Mouse (Mus musculus): ENCODE results near the gene Glt8d1. TPM values are rescaled to one million over a fixed set of nuclear protein-coding genes. Genes with fewer than 3 reads are reported as not detected.

The Glt8d1 gene
- polyA plus RNA-seq (2014; fragmentation: Nextera tagmentation; extraction: Ambion mirVana) = 64.9 and 67.5 TPM in 2 replicates

- WGBS = under 1% methylated on average over 79 of the region's 84 CpGs
- Histone ChIP-seq H3K4me1 (ENCODE audit: control insufficient read depth, insufficient read depth, low read length) (peaks cover 13% of the 10 kb centered on the region), H3K9ac (replicated peaks; ENCODE audit: low read depth, low read length) (peak within 1 kb of the TSS; percentile 86), H3K4me2 (ENCODE audit: low read depth, low read length) (peak within 1 kb of the TSS; percentile 54), H3K27me3 (ENCODE audit: control insufficient read depth, insufficient read depth, low read length) (no peaks in the 10 kb centered on the region), H3K4me3 (ENCODE audit: low read depth, low read length) (peak within 1 kb of the TSS; percentile 94), H3K36me3 (ENCODE audit: control insufficient read depth, insufficient read depth, low read length) (peaks cover 3% of the 10 kb centered on the region), H3K27ac (ENCODE audit: low read depth, low read length) (peak within 1 kb of the TSS; percentile 89), H3K9me3 (ENCODE audit: control insufficient read depth, low read length) (no peaks in the 10 kb centered on the region)
- peak; percentile 94 for ATAC-seq (ENCODE audit: low read depth)
These were observed at the start of gene Glt8d1, which contains the start of gene Spcs1 for GRCm38 (mm10) chr14:31001307-31002205. TSS of gene Glt8d1 (plus strand) at chr14:31001400. TSS of gene Spcs1 (minus strand) at chr14:31001672.

- no peak overlapping the region for H3K27ac ChIP-seq (ENCODE audit: low read depth, low read length)
- no peak for ATAC-seq (ENCODE audit: low read depth)
- peaks cover 8% of the 10 kb centered on the region; the same call in 1 of the 2 replicates for H3K36me3 ChIP-seq (ENCODE audit: control insufficient read depth, insufficient read depth, low read length)
- no peaks in the 10 kb centered on the region for H3K9me3 ChIP-seq (ENCODE audit: control insufficient read depth, low read length)
- H3K9ac ChIP-seq (replicated peaks; ENCODE audit: low read depth, low read length) = no peak overlapping the region
- H3K4me2 ChIP-seq (ENCODE audit: low read depth, low read length) = no peak overlapping the region
- WGBS = 90% methylated on average over 2 of the region's 2 CpGs
- H3K4me3 ChIP-seq (ENCODE audit: low read depth, low read length) = no peak overlapping the region
- H3K4me1 ChIP-seq (ENCODE audit: control insufficient read depth, insufficient read depth, low read length) = no peaks in the 10 kb centered on the region
- H3K27me3 ChIP-seq (ENCODE audit: control insufficient read depth, insufficient read depth, low read length) = no peaks in the 10 kb centered on the region
These were observed 42.7 kb upstream of the Glt8d1 start for GRCm38 (mm10) chr14:30958517-30958916.

DNA sequence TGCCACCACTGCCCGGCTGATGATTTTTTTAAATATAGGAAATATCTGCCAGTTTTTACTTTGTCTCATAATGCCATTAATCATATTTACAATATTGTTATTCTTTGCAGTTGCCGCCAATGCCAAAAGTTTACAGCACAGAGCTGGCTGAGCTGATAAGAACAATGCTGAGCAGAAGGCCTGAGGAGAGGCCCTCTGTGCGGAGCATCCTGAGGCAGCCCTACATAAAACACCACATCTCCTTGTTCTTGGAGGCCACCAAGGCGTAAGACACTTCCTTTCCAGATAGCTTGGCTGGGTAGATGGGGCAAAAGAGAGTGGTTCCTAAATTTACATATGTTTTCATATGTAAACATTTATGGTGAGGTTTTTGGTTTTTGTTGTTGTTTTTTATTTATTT is 42.2 kb upstream of the Glt8d1 start:
- H3K27me3 ChIP-seq (ENCODE audit: control insufficient read depth, insufficient read depth, low read length) = no peaks in the 10 kb centered on the region
- H3K4me1 ChIP-seq (ENCODE audit: control insufficient read depth, insufficient read depth, low read length) = no peaks in the 10 kb centered on the region
- no peak overlapping the region for H3K9ac ChIP-seq (replicated peaks; ENCODE audit: low read depth, low read length)
- H3K36me3 ChIP-seq (ENCODE audit: control insufficient read depth, insufficient read depth, low read length) = peaks cover 8% of the 10 kb centered on the region; the same call in 1 of the 2 replicates
- no peak overlapping the region for H3K27ac ChIP-seq (ENCODE audit: low read depth, low read length)
- WGBS = 91% methylated on average over 4 of the region's 4 CpGs
- ATAC-seq (ENCODE audit: low read depth) = no peak
- no peak overlapping the region for H3K4me3 ChIP-seq (ENCODE audit: low read depth, low read length)
- no peak overlapping the region for H3K4me2 ChIP-seq (ENCODE audit: low read depth, low read length)
- no peaks in the 10 kb centered on the region for H3K9me3 ChIP-seq (ENCODE audit: control insufficient read depth, low read length)

GRCm38 (mm10) chr14:30960366-30960765 is 40.8 kb upstream of the Glt8d1 start:
- Histone ChIP-seq H3K4me3 (ENCODE audit: low read depth, low read length) (no peak overlapping the region), H3K9me3 (ENCODE audit: control insufficient read depth, low read length) (no peaks in the 10 kb centered on the region), H3K27me3 (ENCODE audit: control insufficient read depth, insufficient read depth, low read length) (no peaks in the 10 kb centered on the region), H3K9ac (replicated peaks; ENCODE audit: low read depth, low read length) (no peak overlapping the region), H3K36me3 (ENCODE audit: control insufficient read depth, insufficient read depth, low read length) (peaks cover 8% of the 10 kb centered on the region; the same call in 1 of the 2 replicates), H3K27ac (ENCODE audit: low read depth, low read length) (no peak overlapping the region), H3K4me2 (ENCODE audit: low read depth, low read length) (no peak overlapping the region), H3K4me1 (ENCODE audit: control insufficient read depth, insufficient read depth, low read length) (no peaks in the 10 kb centered on the region)
- 94% methylated on average over 1 of the region's 1 CpGs for WGBS
- no peak for ATAC-seq (ENCODE audit: low read depth)

- Histone ChIP-seq H3K4me1 (ENCODE audit: control insufficient read depth, insufficient read depth, low read length) (no peaks in the 10 kb centered on the region), H3K27ac (ENCODE audit: low read depth, low read length) (peak overlapping the region; percentile 41), H3K4me3 (ENCODE audit: low read depth, low read length) (no peak overlapping the region), H3K36me3 (ENCODE audit: control insufficient read depth, insufficient read depth, low read length) (peaks cover 29% of the 10 kb centered on the region; the same call in 1 of the 2 replicates), H3K4me2 (ENCODE audit: low read depth, low read length) (no peak overlapping the region), H3K27me3 (ENCODE audit: control insufficient read depth, insufficient read depth, low read length) (no peaks in the 10 kb centered on the region), H3K9ac (replicated peaks; ENCODE audit: low read depth, low read length) (no peak overlapping the region), H3K9me3 (ENCODE audit: control insufficient read depth, low read length) (no peaks in the 10 kb centered on the region)
- ATAC-seq (ENCODE audit: low read depth) = no peak
- WGBS = 46% methylated on average over 6 of the region's 6 CpGs
These were observed 27.0 kb upstream of the Glt8d1 start for GRCm38 (mm10) chr14:30974204-30974603.

GRCm38 (mm10) chr14:30976222-30976621 is 25.0 kb upstream of the Glt8d1 start:
- ATAC-seq (ENCODE audit: low read depth) = no peak
- Histone ChIP-seq H3K9ac (replicated peaks; ENCODE audit: low read depth, low read length) (no peak overlapping the region), H3K4me3 (ENCODE audit: low read depth, low read length) (no peak overlapping the region), H3K4me1 (ENCODE audit: control insufficient read depth, insufficient read depth, low read length) (no peaks in the 10 kb centered on the region), H3K27me3 (ENCODE audit: control insufficient read depth, insufficient read depth, low read length) (no peaks in the 10 kb centered on the region), H3K27ac (ENCODE audit: low read depth, low read length) (no peak overlapping the region), H3K36me3 (ENCODE audit: control insufficient read depth, insufficient read depth, low read length) (peaks cover 19% of the 10 kb centered on the region; the same call in 1 of the 2 replicates), H3K4me2 (ENCODE audit: low read depth, low read length) (no peak overlapping the region), H3K9me3 (ENCODE audit: control insufficient read depth, low read length) (no peaks in the 10 kb centered on the region)
- WGBS = 86% methylated on average over 3 of the region's 3 CpGs

- no peak overlapping the region for H3K9ac ChIP-seq (replicated peaks; ENCODE audit: low read depth, low read length)
- no peak for ATAC-seq (ENCODE audit: low read depth)
- H3K4me1 ChIP-seq (ENCODE audit: control insufficient read depth, insufficient read depth, low read length) = peaks cover 6% of the 10 kb centered on the region; the same call in 1 of the 2 replicates
- H3K27ac ChIP-seq (ENCODE audit: low read depth, low read length) = no peak overlapping the region
- no peaks in the 10 kb centered on the region for H3K9me3 ChIP-seq (ENCODE audit: control insufficient read depth, low read length)
- no peak overlapping the region for H3K4me2 ChIP-seq (ENCODE audit: low read depth, low read length)
- no peak overlapping the region for H3K4me3 ChIP-seq (ENCODE audit: low read depth, low read length)
- H3K27me3 ChIP-seq (ENCODE audit: control insufficient read depth, insufficient read depth, low read length) = no peaks in the 10 kb centered on the region
- peaks cover 3% of the 10 kb centered on the region; the same call in 1 of the 2 replicates for H3K36me3 ChIP-seq (ENCODE audit: control insufficient read depth, insufficient read depth, low read length)
These were observed 4.8 kb upstream of the Glt8d1 start for GRCm38 (mm10) chr14:30996417-30996816.

DNA sequence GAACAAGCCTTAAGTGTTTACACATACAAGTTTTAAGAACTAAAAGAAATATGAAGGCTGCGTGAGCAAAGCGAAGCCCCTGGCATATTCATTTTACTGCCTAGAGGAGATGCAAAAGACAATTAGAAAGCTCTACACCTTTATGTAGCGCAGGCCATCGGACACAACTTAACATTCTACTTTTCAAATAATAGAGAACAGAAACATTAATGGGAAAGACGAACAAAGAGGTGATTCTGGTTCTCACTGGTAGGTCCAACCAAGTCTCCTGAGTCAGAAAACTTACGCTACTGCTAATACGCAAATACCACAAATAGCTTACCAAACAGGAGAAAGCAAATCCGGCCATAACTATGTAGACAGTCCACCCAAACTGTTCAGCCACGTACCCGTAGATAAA is 844 bp upstream of the Glt8d1 start:
- Histone ChIP-seq H3K9ac (replicated peaks; ENCODE audit: low read depth, low read length) (peak overlapping the region; percentile 86), H3K36me3 (ENCODE audit: control insufficient read depth, insufficient read depth, low read length) (peaks cover 3% of the 10 kb centered on the region), H3K4me3 (ENCODE audit: low read depth, low read length) (peak overlapping the region; percentile 94), H3K27me3 (ENCODE audit: control insufficient read depth, insufficient read depth, low read length) (no peaks in the 10 kb centered on the region), H3K4me2 (ENCODE audit: low read depth, low read length) (peak overlapping the region; percentile 54), H3K4me1 (ENCODE audit: control insufficient read depth, insufficient read depth, low read length) (peaks cover 13% of the 10 kb centered on the region), H3K27ac (ENCODE audit: low read depth, low read length) (no peak overlapping the region), H3K9me3 (ENCODE audit: control insufficient read depth, low read length) (no peaks in the 10 kb centered on the region)
- WGBS = 68% methylated on average over 10 of the region's 10 CpGs
- no peak for ATAC-seq (ENCODE audit: low read depth)

DNA sequence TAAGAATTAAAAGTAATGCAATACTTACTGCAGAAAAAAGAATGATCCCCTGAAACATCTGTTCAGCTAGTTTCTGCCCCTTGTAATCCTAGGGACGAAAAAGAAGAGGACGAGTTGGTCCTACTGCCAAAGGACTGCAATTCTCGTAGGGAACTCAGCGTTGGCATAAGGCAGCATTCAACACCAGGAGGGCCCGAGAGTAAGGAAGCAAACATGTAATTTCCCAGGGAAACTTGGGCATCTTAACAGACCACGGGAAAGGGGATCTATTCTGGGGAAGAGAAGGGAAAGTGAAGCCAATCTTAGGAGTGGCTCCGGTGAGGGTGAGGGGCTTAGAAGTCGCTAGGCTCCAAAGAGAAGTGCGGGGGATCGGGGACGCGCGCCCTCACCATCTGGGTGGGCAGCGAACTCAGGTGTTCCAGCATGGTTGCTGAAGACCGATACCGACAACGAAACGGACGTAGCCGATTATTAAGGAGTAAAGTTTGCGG is 339 bp upstream of the Glt8d1 start:
- Histone ChIP-seq H3K36me3 (ENCODE audit: control insufficient read depth, insufficient read depth, low read length) (peaks cover 3% of the 10 kb centered on the region), H3K4me2 (ENCODE audit: low read depth, low read length) (peak overlapping the region; percentile 54), H3K27ac (ENCODE audit: low read depth, low read length) (peak overlapping the region; percentile 89), H3K4me3 (ENCODE audit: low read depth, low read length) (peak overlapping the region; percentile 94), H3K9ac (replicated peaks; ENCODE audit: low read depth, low read length) (peak overlapping the region; percentile 86), H3K27me3 (ENCODE audit: control insufficient read depth, insufficient read depth, low read length) (no peaks in the 10 kb centered on the region), H3K9me3 (ENCODE audit: control insufficient read depth, low read length) (no peaks in the 10 kb centered on the region), H3K4me1 (ENCODE audit: control insufficient read depth, insufficient read depth, low read length) (peaks cover 13% of the 10 kb centered on the region)
- WGBS = under 1% methylated on average over 21 of the region's 21 CpGs
- peak; percentile 49 for ATAC-seq (ENCODE audit: low read depth)

All from neural tube, embryonic 14.5 days (tissue).